Mouse (Mus musculus) olfactory bulb, adult 2 months (tissue): ENCODE measurements around the gene Olfr654.

Source experiments
- CTCF ChIP-seq: fragments of 200-500 bp; IDR thresholded peaks from 2 replicates; pipeline ENCODE4 v1.5.1; 2012; ENCODE audit warnings: low read depth, mild to moderate bottlenecking, low read length, moderate library complexity; ENCODE audit not compliant: insufficient read depth
- POLR2A ChIP-seq: fragments of 200-500 bp; IDR thresholded peaks from 2 replicates; pipeline ENCODE4 v1.6.1; 2012; ENCODE audit warnings: mild to moderate bottlenecking, low read depth, low read length, moderate library complexity; ENCODE audit not compliant: insufficient read depth

DNA sequence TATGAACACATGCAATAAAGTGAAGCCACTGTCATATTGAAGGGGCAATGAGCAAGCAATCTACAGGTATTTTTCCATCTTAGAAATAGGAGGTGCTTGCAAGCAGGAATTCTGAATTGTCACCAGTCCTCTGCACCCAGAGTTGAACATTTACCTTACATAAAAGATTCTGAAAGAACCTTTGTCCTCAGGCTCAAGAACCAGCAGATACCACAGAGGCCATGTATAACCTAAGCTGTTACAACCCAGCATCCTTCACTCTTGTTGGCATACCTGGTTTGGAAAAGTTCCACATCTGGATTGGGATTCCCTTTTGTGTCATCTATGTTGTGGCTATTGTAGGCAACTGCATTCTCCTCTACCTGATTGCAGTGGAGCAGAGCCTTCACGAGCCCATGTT lies 34.1 kb upstream of the Olfr654 start:
- TF ChIP-seq POLR2A (no peak), CTCF (no peak)
